Mouse (Mus musculus) intestine, postnatal 0 days (tissue): ENCODE data around the gene Sord. TPM values are rescaled to one million over a fixed set of nuclear protein-coding genes. Genes with fewer than 3 reads are reported as not detected.

ENCODE experiments used
- ATAC-seq: fragments of 200-750 bp; cut with Nextera tagmentation; 2 replicates; pipeline ENCODE4 v1.8.0; 2017; ENCODE audit warnings: mild to moderate bottlenecking, moderate TSS enrichment, moderate library complexity
- H3K27ac ChIP-seq: fragments of 300-500 bp; sonication (generic); 2 replicates; pipeline ENCODE4 v1.5.1; 2014; ENCODE audit warnings: mild to moderate bottlenecking, low read depth, low read length, moderate library complexity
- H3K27me3 ChIP-seq: fragments of 300-500 bp; sonication (generic); replicated peaks from 2 replicates; pipeline ENCODE4 v1.6.1; 2014; ENCODE audit warnings: low read length, mixed read lengths; ENCODE audit not compliant: control insufficient read depth, insufficient read depth
- H3K36me3 ChIP-seq: fragments of 300-500 bp; sonication (generic); 2 replicates; pipeline ENCODE4 v1.6.1; 2014; ENCODE audit warnings: mild to moderate bottlenecking, moderate library complexity; ENCODE audit not compliant: control insufficient read depth, insufficient read depth
- H3K4me1 ChIP-seq: fragments of 300-500 bp; sonication (generic); replicated peaks from 2 replicates; pipeline ENCODE4 v1.6.1; 2014; ENCODE audit warnings: antibody characterized with exemption, low read length, mixed read lengths; ENCODE audit not compliant: control insufficient read depth, insufficient read depth
- H3K4me2 ChIP-seq: fragments of 300-500 bp; sonication (generic); replicated peaks from 2 replicates; pipeline ENCODE4 v1.6.1; 2014; ENCODE audit warnings: low read depth, mild to moderate bottlenecking, moderate library complexity
- H3K4me3 ChIP-seq: fragments of 300-500 bp; sonication (generic); 2 replicates; pipeline ENCODE4 v1.5.1; 2014; ENCODE audit warnings: low read depth, low read length
- H3K9ac ChIP-seq: fragments of 300-500 bp; sonication (generic); 2 replicates; pipeline ENCODE4 v1.6.1; 2014; ENCODE audit warnings: mild to moderate bottlenecking, low read depth, low read length
- H3K9me3 ChIP-seq: fragments of 300-500 bp; sonication (generic); 2 replicates; pipeline ENCODE4 v1.6.1; 2016; ENCODE audit warnings: mixed run types; ENCODE audit not compliant: control insufficient read depth
- CTCF ChIP-seq: sonication (generic); IDR thresholded peaks from 2 replicates; pipeline ENCODE4 v1.5.1; 2016; ENCODE audit warnings: low read depth, mild to moderate bottlenecking, control low read depth, antibody characterized with exemption, moderate library complexity
- WGBS: fragments of 180-500 bp; shearing (Covaris S2); extraction: QIAGEN DNeasy Blood & Tissue Kit; methylation state at CpG from one replicate; pipeline ENCODE4 v1.1.7; 2014; 5-methylcytosine and 5-hydroxymethylcytosine counted together
- polyA plus RNA-seq: library from polyadenylated mRNA; unstranded; fragments of >200 nt; fragmentation: Nextera tagmentation; extraction: Ambion mirVana; gene quantifications from 2 replicates; pipeline ENCODE4 v1.2.1, GENCODE M21; 2015

The Sord gene
- polyA plus RNA-seq, 1 experiment from 2014 or later, result 136 TPM

GRCm38 (mm10) chr2:122221798-122222197 is 12.8 kb upstream of the Sord start:
- no peaks in the 10 kb centered on the region for H3K36me3 ChIP-seq
- no peaks in the 10 kb centered on the region for H3K9me3 ChIP-seq
- no peaks in the 10 kb centered on the region for H3K27me3 ChIP-seq
- H3K4me2 ChIP-seq, result peak overlapping the region; percentile 10; the same call in 1 of the 2 replicates
- no peak overlapping the region for H3K4me3 ChIP-seq
- H3K4me1 ChIP-seq, result no peaks in the 10 kb centered on the region
- ATAC-seq, result peak; percentile 76
- no peak overlapping the region for H3K9ac ChIP-seq
- WGBS, result 13% methylated on average over 5 of the region's 5 CpGs
- no peak overlapping the region for H3K27ac ChIP-seq
- peak; percentile 37 for TF ChIP-seq CTCF

- WGBS, result 32% methylated on average over 5 of the region's 5 CpGs
- no peak for ATAC-seq
- TF ChIP-seq CTCF, result no peak
- Histone ChIP-seq H3K4me1 (no peaks in the 10 kb centered on the region), H3K9ac (no peak overlapping the region), H3K27me3 (no peaks in the 10 kb centered on the region), H3K4me2 (peak overlapping the region; percentile 10; the same call in 1 of the 2 replicates), H3K4me3 (no peak overlapping the region), H3K36me3 (no peaks in the 10 kb centered on the region), H3K9me3 (no peaks in the 10 kb centered on the region), H3K27ac (no peak overlapping the region)
These were observed 12.3 kb upstream of the Sord start for GRCm38 (mm10) chr2:122222272-122222671.

GRCm38 (mm10) chr2:122223654-122224053 is 10.9 kb upstream of the Sord start:
- H3K27me3 ChIP-seq, result no peaks in the 10 kb centered on the region
- TF ChIP-seq CTCF, result no peak

GRCm38 (mm10) chr2:122230395-122230794 is 4.2 kb upstream of the Sord start:
- Histone ChIP-seq H3K4me2 (no peak overlapping the region), H3K4me1 (no peaks in the 10 kb centered on the region), H3K9me3 (no peaks in the 10 kb centered on the region), H3K27me3 (no peaks in the 10 kb centered on the region), H3K9ac (no peak overlapping the region), H3K4me3 (no peak overlapping the region), H3K36me3 (no peaks in the 10 kb centered on the region), H3K27ac (no peak overlapping the region)
- no peak for TF ChIP-seq CTCF
- ATAC-seq, result no peak
- 86% methylated on average over 6 of the region's 6 CpGs for WGBS

More at GRCm38 (mm10) chr2:122223654-122224053, 10.9 kb upstream of the Sord start:
- no peak overlapping the region for H3K4me2 ChIP-seq
- no peak overlapping the region for H3K4me3 ChIP-seq
- H3K9ac ChIP-seq, result no peak overlapping the region
- no peak overlapping the region for H3K27ac ChIP-seq
- ATAC-seq, result no peak
- no peaks in the 10 kb centered on the region for H3K36me3 ChIP-seq
- H3K4me1 ChIP-seq, result no peaks in the 10 kb centered on the region
- H3K9me3 ChIP-seq, result no peaks in the 10 kb centered on the region

GRCm38 (mm10) chr2:122231616-122232015 is 2.9 kb upstream of the Sord start:
- WGBS, result 86% methylated on average over 9 of the region's 9 CpGs
- Histone ChIP-seq H3K4me3 (no peak overlapping the region), H3K4me1 (no peaks in the 10 kb centered on the region), H3K9me3 (no peaks in the 10 kb centered on the region), H3K9ac (no peak overlapping the region), H3K27me3 (no peaks in the 10 kb centered on the region), H3K27ac (no peak overlapping the region), H3K4me2 (no peak overlapping the region), H3K36me3 (no peaks in the 10 kb centered on the region)
- ATAC-seq, result no peak
- no peak for TF ChIP-seq CTCF

GRCm38 (mm10) chr2:122233341-122233740 is 1.2 kb upstream of the Sord start:
- no peak overlapping the region for H3K27ac ChIP-seq
- no peaks in the 10 kb centered on the region for H3K4me1 ChIP-seq
- no peak overlapping the region for H3K9ac ChIP-seq
- H3K36me3 ChIP-seq, result no peaks in the 10 kb centered on the region
- 66% methylated on average over 5 of the region's 5 CpGs for WGBS
- H3K9me3 ChIP-seq, result no peaks in the 10 kb centered on the region
- no peaks in the 10 kb centered on the region for H3K27me3 ChIP-seq
- no peak overlapping the region for H3K4me3 ChIP-seq
- no peak for ATAC-seq
- no peak overlapping the region for H3K4me2 ChIP-seq
- no peak for TF ChIP-seq CTCF
